Mouse (Mus musculus): ENCODE measurements around the gene Gm3402. TPM values are rescaled to one million over a fixed set of nuclear protein-coding genes. Genes with fewer than 3 reads are reported as not detected.
"Not testable (repeated sequence)": the region's sequence is repeated elsewhere in the genome, so short reads cannot be mapped to it uniquely, and the experiment has no call there.

The Gm3402 gene
- not detected in 2 replicates for polyA plus RNA-seq (2015; fragmentation: Nextera tagmentation; extraction: Ambion mirVana)

- WGBS, result 73% methylated on average over 2 of the region's 5 CpGs
- ATAC-seq (ENCODE audit: extremely low read depth, insufficient number of reproducible peaks, low FRiP score, low TSS enrichment); H3K36me3 ChIP-seq: not testable (repeated sequence)
Measured at GRCm38 (mm10) chr5:146513823-146514222, at the start of gene Gm3402. Gene Gm3402, plus strand, starts transcription at chr5:146514123.

GRCm38 (mm10) chr5:146466663-146467062, 47.3 kb upstream of the Gm3402 start:
- Histone ChIP-seq H3K27me3 (replicated peaks) (peaks cover 6% of the 10 kb centered on the region), H3K27ac (replicated peaks) (no peak overlapping the region), H3K36me3 (no peaks in the 10 kb centered on the region), H3K4me3 (no peak overlapping the region), H3K4me2 (no peak overlapping the region), H3K4me1 (no peaks in the 10 kb centered on the region), H3K9ac (no peak overlapping the region), H3K9me3 (no peaks in the 10 kb centered on the region)
- WGBS, result 86% methylated on average over 19 of the region's 19 CpGs
- no peak; the same call in 1 of the 2 replicates for ATAC-seq (ENCODE audit: extremely low read depth, insufficient number of reproducible peaks, low FRiP score, low TSS enrichment)

More at GRCm38 (mm10) chr5:146513823-146514222, at the start of gene Gm3402:
- H3K4me2 ChIP-seq; H3K27ac ChIP-seq (replicated peaks); H3K9ac ChIP-seq; H3K4me3 ChIP-seq; H3K9me3 ChIP-seq; H3K4me1 ChIP-seq; H3K27me3 ChIP-seq (replicated peaks): not testable (repeated sequence)

GRCm38 (mm10) chr5:146468311-146468710, 45.6 kb upstream of the Gm3402 start:
- Histone ChIP-seq H3K9me3 (no peaks in the 10 kb centered on the region), H3K4me2 (no peak overlapping the region), H3K27ac (replicated peaks) (no peak overlapping the region), H3K4me1 (no peaks in the 10 kb centered on the region), H3K9ac (no peak overlapping the region), H3K27me3 (replicated peaks) (peaks cover 6% of the 10 kb centered on the region), H3K4me3 (no peak overlapping the region), H3K36me3 (no peaks in the 10 kb centered on the region)
- no peak for ATAC-seq (ENCODE audit: extremely low read depth, insufficient number of reproducible peaks, low FRiP score, low TSS enrichment)
- WGBS, result 81% methylated on average over 9 of the region's 9 CpGs

- H3K36me3 ChIP-seq, result no peaks in the 10 kb centered on the region
- no peak for ATAC-seq (ENCODE audit: extremely low read depth, insufficient number of reproducible peaks, low FRiP score, low TSS enrichment)
- 83% methylated on average over 9 of the region's 9 CpGs for WGBS
Measured at GRCm38 (mm10) chr5:146470821-146471220, 43.1 kb upstream of the Gm3402 start.

GRCm38 (mm10) chr5:146471311-146471710, 42.6 kb upstream of the Gm3402 start:
- Histone ChIP-seq H3K9me3 (no peaks in the 10 kb centered on the region), H3K4me1 (no peaks in the 10 kb centered on the region), H3K9ac (no peak overlapping the region), H3K27me3 (replicated peaks) (no peaks in the 10 kb centered on the region), H3K36me3 (no peaks in the 10 kb centered on the region), H3K27ac (replicated peaks) (no peak overlapping the region), H3K4me3 (no peak overlapping the region), H3K4me2 (no peak overlapping the region)
- WGBS, result 67% methylated on average over 5 of the region's 5 CpGs
- ATAC-seq (ENCODE audit: extremely low read depth, insufficient number of reproducible peaks, low FRiP score, low TSS enrichment), result no peak

More at GRCm38 (mm10) chr5:146470821-146471220, 43.1 kb upstream of the Gm3402 start:
- H3K4me2 ChIP-seq, result no peak overlapping the region
- H3K4me3 ChIP-seq, result no peak overlapping the region
- H3K9ac ChIP-seq, result no peak overlapping the region
- no peaks in the 10 kb centered on the region for H3K4me1 ChIP-seq
- H3K9me3 ChIP-seq, result no peaks in the 10 kb centered on the region
- H3K27ac ChIP-seq (replicated peaks), result no peak overlapping the region
- H3K27me3 ChIP-seq (replicated peaks), result peaks cover 4% of the 10 kb centered on the region

- Histone ChIP-seq H3K9ac (no peak overlapping the region), H3K4me3 (no peak overlapping the region), H3K27ac (replicated peaks) (no peak overlapping the region), H3K27me3 (replicated peaks) (no peaks in the 10 kb centered on the region), H3K9me3 (no peaks in the 10 kb centered on the region), H3K4me2 (no peak overlapping the region), H3K4me1 (no peaks in the 10 kb centered on the region), H3K36me3 (no peaks in the 10 kb centered on the region)
- no peak for ATAC-seq (ENCODE audit: extremely low read depth, insufficient number of reproducible peaks, low FRiP score, low TSS enrichment)
- WGBS, result 85% methylated on average over 12 of the region's 12 CpGs
Measured at GRCm38 (mm10) chr5:146471821-146472220, 42.1 kb upstream of the Gm3402 start.

GRCm38 (mm10) chr5:146479564-146479963, 34.4 kb upstream of the Gm3402 start:
- H3K27ac ChIP-seq (replicated peaks); H3K9me3 ChIP-seq; H3K4me1 ChIP-seq; H3K27me3 ChIP-seq (replicated peaks); H3K4me2 ChIP-seq; ATAC-seq (ENCODE audit: extremely low read depth, insufficient number of reproducible peaks, low FRiP score, low TSS enrichment); H3K4me3 ChIP-seq; H3K36me3 ChIP-seq; H3K9ac ChIP-seq: not testable (repeated sequence)
- WGBS, result 6% methylated on average over 4 of the region's 4 CpGs

GRCm38 (mm10) chr5:146481665-146482064, 32.3 kb upstream of the Gm3402 start, which contains the start of gene Gm6408:
Gene Gm6408, plus strand, starts transcription at chr5:146481965.
- not testable (repeated sequence) for H3K4me3 ChIP-seq; H3K27me3 ChIP-seq (replicated peaks); H3K9me3 ChIP-seq; H3K36me3 ChIP-seq; H3K9ac ChIP-seq; H3K27ac ChIP-seq (replicated peaks); H3K4me1 ChIP-seq; H3K4me2 ChIP-seq; ATAC-seq (ENCODE audit: extremely low read depth, insufficient number of reproducible peaks, low FRiP score, low TSS enrichment)
- WGBS, result 45% methylated on average over 3 of the region's 3 CpGs

GRCm38 (mm10) chr5:146488959-146489358, 25.0 kb upstream of the Gm3402 start:
- H3K4me2 ChIP-seq; H3K4me3 ChIP-seq; H3K36me3 ChIP-seq; H3K9me3 ChIP-seq; H3K27ac ChIP-seq (replicated peaks); H3K9ac ChIP-seq; H3K4me1 ChIP-seq; H3K27me3 ChIP-seq (replicated peaks); ATAC-seq (ENCODE audit: extremely low read depth, insufficient number of reproducible peaks, low FRiP score, low TSS enrichment): not testable (repeated sequence)
- WGBS, result 9% methylated on average over 3 of the region's 4 CpGs

- H3K4me1 ChIP-seq; H3K27ac ChIP-seq (replicated peaks); H3K27me3 ChIP-seq (replicated peaks); H3K36me3 ChIP-seq; ATAC-seq (ENCODE audit: extremely low read depth, insufficient number of reproducible peaks, low FRiP score, low TSS enrichment); H3K4me3 ChIP-seq; H3K9me3 ChIP-seq; H3K4me2 ChIP-seq; H3K9ac ChIP-seq: not testable (repeated sequence)
- WGBS, result no CpG with 5 or more reads among the region's 5 CpGs
Measured at GRCm38 (mm10) chr5:146491063-146491462, 22.9 kb upstream of the Gm3402 start, which contains the start of gene Gm6370. Gene Gm6370, plus strand, starts transcription at chr5:146491363.

- not testable (repeated sequence) for ATAC-seq (ENCODE audit: extremely low read depth, insufficient number of reproducible peaks, low FRiP score, low TSS enrichment); H3K36me3 ChIP-seq; H3K27me3 ChIP-seq (replicated peaks); H3K4me3 ChIP-seq; H3K9ac ChIP-seq; H3K4me2 ChIP-seq; H3K4me1 ChIP-seq; H3K27ac ChIP-seq (replicated peaks); H3K9me3 ChIP-seq
- no CpG with 5 or more reads among the region's 5 CpGs for WGBS
Measured at GRCm38 (mm10) chr5:146502099-146502498, 11.8 kb upstream of the Gm3402 start, which contains the start of gene 4930449I24Rik. Gene 4930449I24Rik, plus strand, starts transcription at chr5:146502399.

GRCm38 (mm10) chr5:146525501-146525900, 11.6 kb downstream of the Gm3402 start, which contains the start of gene Gm3404:
Gene Gm3404, plus strand, starts transcription at chr5:146525801.
- 78% methylated on average over 3 of the region's 3 CpGs for WGBS
- H3K4me3 ChIP-seq, result not testable (repeated sequence)

More at GRCm38 (mm10) chr5:146525501-146525900, 11.6 kb downstream of the Gm3402 start, which contains the start of gene Gm3404:
- not testable (repeated sequence) for H3K9me3 ChIP-seq; ATAC-seq (ENCODE audit: extremely low read depth, insufficient number of reproducible peaks, low FRiP score, low TSS enrichment); H3K4me2 ChIP-seq; H3K27ac ChIP-seq (replicated peaks); H3K9ac ChIP-seq; H3K36me3 ChIP-seq; H3K4me1 ChIP-seq; H3K27me3 ChIP-seq (replicated peaks)

Measured in heart, embryonic 13.5 days (tissue).